In the genomic region with DNA sequence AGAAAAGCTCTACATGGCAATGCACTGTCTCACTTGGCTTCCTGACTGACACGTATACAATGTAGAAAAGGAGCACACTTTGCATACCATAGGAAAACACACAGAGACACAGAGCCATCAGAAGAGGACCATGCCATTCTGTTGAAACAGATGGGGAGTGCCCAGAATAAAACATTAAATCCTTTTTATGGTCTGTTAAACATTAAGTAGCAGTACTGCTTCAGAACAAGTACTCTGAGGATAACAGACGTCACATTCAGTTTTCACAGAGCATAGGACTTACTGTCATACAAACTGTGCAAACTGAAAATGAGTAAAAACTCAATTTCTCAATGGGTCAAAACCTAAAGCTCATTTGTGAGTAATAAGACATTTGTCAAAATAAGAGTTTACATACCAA, we compare ENCODE assay signal across 22 mouse cellular contexts.
"Had no signal": no experiment of that assay in that cellular context is flagged by ENCODE, and none has a peak within 500 bp of the region (broad histone marks: within the 10 kb centered on the region; RNA-seq: fewer than 3 reads in every experiment).

No protein-coding gene starts in this region.

- H3K27ac ChIP-seq: kidney, postnatal 0 days; limb, embryonic 12.5 days; limb, embryonic 15.5 days; liver, embryonic 14.5 days; midbrain, embryonic 10.5 days; neural tube, embryonic 12.5 days; neural tube, embryonic 15.5 days had no signal

- H3K4me2 ChIP-seq: limb, embryonic 12.5 days; limb, embryonic 15.5 days; liver, embryonic 11.5 days; lung, embryonic 14.5 days; neural tube, embryonic 12.5 days; neural tube, embryonic 15.5 days had no signal

- DNase-seq: kidney, postnatal 25 days; left cerebral cortex, postnatal 4 days; liver, postnatal 0 days; lung, embryonic 14.5 days; midbrain, embryonic 14.5 days; right cerebral cortex, adult 18-20 months; right cerebral cortex, postnatal 14 days; spleen, adult 18-20 months; thymus, adult 18-20 months; thymus, postnatal 14 days; thymus, postnatal 4 days had no signal

- ATAC-seq: inflammation-experienced regulatory T-cells, adult 6 months; liver, postnatal 0 days; lung, postnatal 0 days had no signal

- H3K4me1 ChIP-seq: limb, embryonic 12.5 days; limb, embryonic 15.5 days had no signal

- H3K36me3 ChIP-seq: limb, embryonic 15.5 days; neural tube, embryonic 12.5 days; neural tube, embryonic 15.5 days had no signal

- H3K27me3 ChIP-seq: limb, embryonic 12.5 days; limb, embryonic 15.5 days; megakaryocyte, embryonic 14.5 days; neural tube, embryonic 12.5 days; neural tube, embryonic 15.5 days had no signal

- H3K4me3 ChIP-seq: limb, embryonic 12.5 days; limb, embryonic 15.5 days; megakaryocyte, embryonic 14.5 days; midbrain, embryonic 10.5 days; neural tube, embryonic 12.5 days; neural tube, embryonic 15.5 days had no signal

- H3K9ac ChIP-seq: limb, embryonic 12.5 days; limb, embryonic 15.5 days; liver, embryonic 14.5 days; liver, postnatal 0 days; lung, embryonic 14.5 days; neural tube, embryonic 12.5 days; neural tube, embryonic 15.5 days had no signal

- H3K9me3 ChIP-seq: limb, embryonic 12.5 days; limb, embryonic 15.5 days; megakaryocyte, embryonic 14.5 days; midbrain, embryonic 10.5 days; neural tube, embryonic 12.5 days; neural tube, embryonic 15.5 days had no signal
